Mouse (Mus musculus) urinary bladder, adult 18-20 months (tissue): Measurements from ENCODE around the gene Slc25a3.

Experiments used
- DNase-seq, 2 experiments: peaks; one replicate each; pipeline ENCODE4 v3.0.0; 2022; ENCODE audit warnings: low spot score in 2 of 2, mixed read lengths in 2 of 2

Gene Slc25a3

DNA sequence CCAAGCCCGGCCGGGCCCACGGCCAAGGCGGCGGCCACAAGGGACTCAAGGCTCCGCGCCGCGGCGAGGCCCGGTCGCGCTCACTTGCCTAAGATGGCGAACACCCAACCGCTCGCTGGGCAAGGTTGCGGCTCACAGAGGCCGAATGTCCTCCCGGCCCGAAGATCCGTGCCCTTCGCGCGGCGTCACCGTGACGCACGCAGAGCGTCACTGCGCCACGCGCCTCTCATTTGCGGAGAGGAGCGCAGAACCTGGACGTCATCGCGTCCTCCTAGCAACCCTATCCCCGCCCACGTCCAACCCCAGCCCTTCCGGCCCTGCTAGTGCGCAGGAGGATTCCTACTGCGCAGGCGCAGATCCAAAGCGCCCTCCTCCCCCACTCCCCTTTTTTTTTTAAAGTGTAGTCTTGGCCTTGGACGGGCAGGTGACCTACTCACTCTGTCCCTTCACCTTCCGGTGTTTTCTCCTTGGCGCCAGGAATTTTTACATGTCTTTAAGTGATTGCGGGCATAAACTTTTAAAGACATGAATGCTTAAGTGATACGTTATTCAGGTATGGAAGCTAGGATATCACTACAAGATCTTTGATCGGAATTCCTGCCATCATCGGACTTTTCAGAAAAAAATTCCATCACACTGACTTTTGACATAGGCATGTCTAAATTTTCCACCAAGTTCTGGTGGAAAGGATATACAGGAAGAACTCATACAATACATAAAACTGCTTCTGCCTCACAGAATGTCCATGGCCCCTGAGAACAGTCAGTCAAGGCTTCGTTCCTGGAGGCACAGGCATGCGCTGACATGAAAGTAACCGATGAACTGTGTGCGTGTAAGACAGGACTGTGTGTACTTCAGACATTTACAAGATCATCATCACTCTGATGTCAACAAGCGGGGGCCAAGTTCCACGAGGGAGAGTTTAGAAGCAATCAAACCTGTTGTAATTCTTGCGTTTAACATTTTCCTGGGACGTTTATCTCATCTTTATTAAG is at the start of gene Slc25a3:
Gene Slc25a3, minus strand, starts transcription at position 232 of the 995 bp plus-strand sequence.
- DNase-seq, result peak; percentile 90 to 98

DNA sequence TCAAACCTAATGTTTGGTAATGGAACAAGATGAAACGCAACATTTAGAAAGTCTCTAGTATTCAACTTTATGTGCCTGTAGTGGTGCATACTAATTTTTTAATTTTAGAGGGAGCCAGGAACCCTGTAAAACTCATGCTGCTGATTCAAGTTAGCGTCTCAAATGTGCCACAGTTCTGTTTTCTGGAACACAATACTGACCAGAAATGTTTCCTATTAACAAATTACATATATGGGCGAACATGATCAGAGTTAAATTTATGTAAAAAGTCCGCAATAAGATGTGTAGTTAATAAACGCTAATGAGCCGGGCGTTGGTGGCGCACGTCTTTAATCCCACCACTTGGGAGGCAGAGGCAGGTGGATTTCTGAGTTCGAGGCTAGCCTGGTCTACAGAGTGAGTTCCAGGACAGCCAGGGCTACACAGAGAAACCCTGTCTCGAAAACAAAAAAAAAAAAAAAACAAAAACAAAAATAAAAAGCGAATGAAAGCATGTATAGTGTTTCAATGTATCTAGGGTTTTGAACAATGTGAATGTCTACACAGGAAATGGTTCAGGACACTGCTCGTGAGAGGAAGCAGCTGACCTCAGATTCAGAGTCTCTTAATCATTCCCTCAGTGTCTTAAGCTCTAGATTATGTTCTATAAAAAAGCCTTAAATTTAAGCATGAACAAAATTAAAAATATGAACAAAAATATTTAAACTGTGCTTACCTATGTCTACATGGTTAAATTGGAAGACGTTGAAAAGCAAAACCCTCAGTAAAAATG is 48.7 kb upstream of the Slc25a3 start:
- no peak for DNase-seq

DNA sequence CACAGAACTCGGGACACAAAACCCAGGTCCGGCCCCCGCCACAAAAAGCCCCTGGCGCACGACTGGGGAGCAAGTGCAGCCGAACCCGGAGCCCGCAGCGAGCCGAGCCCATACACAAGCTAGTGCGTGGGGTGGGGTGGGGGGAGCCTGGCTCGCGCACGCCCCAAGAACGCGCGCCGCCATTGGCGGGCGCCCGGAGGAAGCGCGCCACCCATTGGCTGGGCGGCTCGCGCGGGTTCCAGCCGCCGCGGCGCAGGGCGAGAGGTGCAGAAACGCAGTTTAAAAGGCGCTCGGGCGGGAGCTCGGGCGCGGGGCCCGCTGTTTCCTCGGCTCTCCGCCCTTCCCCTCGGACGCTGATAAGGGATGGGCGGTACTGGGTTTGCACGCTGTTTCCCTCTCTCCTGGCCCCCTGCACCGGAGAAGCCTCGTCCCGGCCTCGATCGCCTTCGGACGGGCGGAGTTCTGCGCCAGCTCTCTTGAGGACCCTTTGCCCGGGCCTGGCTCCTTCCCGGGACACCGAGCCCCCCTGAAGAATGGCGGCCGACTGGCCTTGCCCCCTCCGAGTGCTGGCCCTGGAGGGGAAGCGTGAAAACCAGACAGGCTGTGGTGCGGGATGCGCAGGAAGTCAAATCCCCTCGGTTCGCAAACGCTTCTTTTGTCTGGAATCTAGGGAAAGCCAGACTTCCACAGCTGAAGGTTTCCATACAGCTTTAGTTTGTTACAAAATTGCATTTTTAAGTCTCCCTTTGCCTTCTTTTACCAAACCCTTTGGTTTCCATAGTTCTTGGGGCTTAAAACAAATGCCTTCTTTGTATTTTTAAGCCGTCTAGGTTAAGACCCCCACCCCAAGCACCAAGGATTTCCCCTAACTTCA is 47.8 kb upstream of the Slc25a3 start:
- DNase-seq, result peak; percentile 90 to 93

DNA sequence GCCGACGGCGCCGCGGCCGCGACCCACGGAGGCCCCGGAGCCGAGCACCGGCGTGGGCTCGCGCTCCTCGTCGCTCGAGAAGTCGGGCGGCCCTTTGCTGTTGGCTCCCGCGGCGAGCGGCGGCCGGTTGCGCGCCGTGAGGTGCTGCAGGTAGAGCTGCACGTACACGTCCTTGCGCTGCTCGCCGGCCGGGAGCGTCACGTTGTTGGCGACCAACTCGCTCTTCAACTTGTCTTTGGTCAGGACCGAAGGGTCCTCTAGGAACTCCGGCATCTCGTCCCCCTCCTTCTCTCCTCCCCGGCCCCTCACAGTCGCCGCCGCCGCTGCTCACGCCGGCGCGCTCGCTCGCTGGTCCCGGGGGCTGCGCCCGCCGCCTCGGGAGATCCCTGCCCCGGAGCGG is 47.2 kb upstream of the Slc25a3 start:
- DNase-seq, result no peak

DNA sequence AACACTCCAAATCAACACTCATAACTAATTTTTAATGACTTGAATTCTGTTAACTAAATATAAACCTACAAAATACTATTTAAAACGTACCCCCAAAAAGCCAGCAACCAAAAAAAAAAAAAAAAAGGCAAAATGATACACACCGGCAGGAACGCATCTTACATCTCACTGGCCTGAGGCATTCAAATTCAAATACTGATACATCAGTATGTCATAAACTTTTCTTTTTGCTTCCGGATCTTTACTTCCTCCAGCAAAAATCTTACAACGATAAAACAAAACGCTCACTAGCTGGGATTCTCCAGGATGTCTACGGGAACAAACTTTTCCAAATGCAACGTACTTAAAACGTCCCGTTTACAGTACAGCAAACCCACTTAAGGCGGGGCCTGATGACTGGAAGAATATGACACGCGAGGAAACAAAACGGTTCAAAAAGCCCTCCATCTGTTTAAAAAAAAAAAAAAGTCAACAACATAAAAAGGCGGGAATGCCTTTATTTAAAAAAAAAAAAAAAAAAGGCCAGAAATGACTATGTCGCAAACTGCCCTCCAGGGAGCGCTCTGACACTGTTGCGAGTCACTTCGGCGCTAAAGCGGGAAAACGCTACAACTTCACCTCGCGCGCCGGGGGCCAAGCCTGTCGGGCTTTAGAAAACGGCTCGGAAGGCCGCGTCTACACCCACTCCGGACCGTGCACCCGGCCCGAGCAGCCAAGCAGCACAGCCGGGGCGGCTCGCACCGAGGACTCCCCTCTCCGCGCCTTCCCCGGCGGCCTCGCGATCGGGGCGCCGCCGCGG is 46.5 kb upstream of the Slc25a3 start:
- peak; percentile 72 to 77 for DNase-seq

DNA sequence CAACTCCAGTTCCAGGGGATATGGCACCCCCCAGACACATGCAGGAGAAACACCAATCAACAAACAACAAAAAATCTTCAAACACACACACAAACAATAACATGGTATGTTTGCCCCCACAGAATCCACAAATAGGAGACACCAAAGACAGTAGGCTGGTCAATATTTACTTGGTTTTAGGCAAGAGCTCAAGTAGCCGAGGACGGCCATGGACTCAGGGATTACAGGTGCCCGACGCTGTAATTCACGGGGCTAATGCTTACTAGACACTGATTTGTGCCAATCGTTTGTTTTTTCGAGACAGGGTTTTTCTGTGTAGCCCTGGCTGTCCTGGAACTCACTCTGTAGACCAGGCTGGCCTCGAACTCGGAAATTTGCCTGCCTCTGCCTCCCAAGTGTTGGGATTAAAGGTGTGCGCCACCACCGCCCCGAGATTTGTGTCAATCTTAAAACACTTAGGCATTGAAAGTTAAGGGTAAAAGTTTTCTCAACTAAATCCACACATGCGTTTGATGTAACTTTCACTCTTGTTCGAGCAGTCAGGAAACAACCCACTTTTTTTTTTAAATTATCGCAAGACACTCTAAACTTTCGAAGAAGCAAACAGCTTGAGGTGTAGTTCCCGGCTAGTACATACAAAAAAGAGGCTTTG is 45.7 kb upstream of the Slc25a3 start:
- no peak for DNase-seq

DNA sequence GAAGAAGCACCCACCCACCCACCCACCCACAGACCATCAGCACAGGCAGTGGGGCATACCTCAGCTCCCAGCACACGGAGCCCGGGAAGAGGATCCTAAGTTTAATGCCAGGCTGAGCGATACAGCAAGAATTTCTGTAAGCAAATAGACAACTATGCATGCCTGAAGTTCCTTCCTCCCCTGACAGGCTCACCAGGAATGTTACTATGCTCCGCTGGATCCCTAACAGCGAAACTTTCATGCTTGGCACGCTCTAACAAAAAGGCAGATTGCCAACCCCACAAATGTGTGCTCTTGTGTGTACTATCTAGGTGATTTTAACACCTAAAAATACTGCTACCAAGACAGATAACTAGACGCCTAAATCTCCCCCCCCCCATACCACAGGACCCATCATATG is 43.5 kb upstream of the Slc25a3 start:
- no peak for DNase-seq

DNA sequence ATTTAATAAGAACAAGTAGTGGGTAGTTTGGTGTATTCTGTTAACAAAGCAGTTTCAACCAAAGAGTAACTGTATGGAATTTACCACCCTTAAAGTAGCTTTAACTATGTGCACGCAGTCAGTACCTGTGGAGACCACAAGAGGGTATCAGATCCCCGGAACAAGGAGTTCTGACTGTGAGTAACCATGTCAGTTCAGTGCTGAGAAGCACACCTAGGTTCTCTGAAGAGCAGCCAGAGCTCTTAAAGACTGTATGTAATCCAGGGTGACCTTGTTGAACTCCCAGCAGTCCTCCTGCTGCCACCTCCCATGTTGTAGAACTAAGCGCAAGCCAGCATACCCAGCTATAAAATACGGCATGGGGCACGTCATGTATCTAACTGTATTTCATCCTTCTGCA is 43.0 kb upstream of the Slc25a3 start:
- peak in 1 of 2 experiments; percentile 31 for DNase-seq

DNA sequence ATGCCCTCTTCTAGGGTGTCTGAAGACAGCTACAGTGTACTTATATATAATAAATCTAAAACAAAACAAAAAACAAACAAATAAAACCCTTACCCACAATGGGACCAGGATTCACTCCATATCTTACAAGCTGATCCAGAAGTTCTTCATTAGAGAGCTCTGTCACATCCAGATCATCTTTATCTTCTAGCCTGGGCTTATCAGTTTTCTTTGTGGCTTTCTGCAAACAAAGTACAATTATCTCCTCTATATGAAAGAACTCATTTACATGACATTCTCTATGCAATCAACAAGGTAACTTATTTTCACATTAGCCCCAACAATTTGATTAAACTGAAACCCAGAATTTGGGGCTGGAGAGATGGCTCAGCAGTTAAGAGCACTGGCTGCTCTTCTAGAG is 42.0 kb upstream of the Slc25a3 start:
- no peak for DNase-seq

DNA sequence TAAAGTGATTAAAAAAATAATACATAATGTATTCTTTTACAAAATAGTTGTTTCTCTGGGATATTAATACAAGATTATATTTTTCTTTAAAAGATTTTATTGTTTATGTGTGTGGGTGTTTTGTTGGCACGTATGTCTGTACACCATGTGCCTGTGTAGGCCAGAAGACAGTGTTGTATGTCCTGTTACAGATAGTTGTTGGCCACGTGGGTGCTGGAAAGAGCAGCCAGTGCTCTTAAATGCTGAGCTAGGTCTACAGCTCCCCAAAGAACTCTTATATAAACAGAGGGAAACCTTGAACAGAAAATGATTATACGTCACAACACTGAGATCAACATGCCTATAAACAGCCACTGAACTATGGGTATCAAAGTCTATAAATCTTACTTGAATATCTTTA is 40.6 kb upstream of the Slc25a3 start:
- DNase-seq, result no peak

DNA sequence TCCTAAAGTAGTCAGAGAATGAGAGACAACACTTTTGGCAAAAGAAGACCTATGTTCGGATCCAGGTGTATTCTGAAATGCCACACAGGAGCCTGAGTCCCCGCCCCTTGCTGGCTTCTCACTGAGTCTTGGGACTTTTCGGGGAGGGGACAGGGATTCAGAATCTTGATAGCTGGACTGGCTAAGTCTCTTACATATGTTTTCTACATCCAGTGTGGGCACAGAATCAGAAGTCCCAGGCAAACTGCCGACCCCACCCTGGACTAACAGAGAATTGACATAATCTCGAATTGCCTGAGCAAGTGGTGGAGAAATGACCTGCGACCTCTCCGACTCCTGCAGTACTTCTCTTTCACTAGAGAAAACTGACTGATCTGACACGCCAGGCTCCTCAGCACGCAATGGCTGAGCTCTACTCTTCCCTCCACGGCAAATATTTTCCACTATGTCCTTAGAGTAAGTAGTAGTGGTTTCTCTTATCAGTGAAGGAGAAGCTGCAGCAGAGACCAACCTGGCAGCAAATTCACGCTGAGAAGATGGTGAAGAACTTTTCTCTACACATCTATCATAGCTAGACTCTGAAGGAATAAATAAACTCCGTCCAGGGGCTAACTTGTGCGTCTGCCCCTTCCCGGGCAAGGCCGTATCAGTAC is 38.8 kb upstream of the Slc25a3 start:
- DNase-seq, result no peak

DNA sequence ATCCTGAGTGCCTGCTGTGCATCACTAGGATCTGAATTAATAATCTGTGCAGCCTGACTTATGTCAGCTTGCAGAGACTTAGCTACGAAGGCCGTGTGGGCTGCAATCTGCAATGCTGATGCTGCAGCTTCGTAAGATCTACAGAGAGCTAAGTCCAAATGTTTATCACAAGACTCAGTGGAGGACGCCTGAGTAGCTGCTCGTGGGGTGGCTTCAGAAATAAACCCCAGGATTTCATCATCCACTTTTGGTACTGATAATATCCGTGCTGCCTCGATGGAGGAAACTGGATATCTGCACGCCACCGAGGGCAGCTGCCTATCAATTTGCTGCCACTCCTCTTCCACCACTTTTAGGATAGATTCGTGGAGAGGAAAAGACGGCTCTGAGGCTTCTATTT is 38.2 kb upstream of the Slc25a3 start:
- no peak for DNase-seq

DNA sequence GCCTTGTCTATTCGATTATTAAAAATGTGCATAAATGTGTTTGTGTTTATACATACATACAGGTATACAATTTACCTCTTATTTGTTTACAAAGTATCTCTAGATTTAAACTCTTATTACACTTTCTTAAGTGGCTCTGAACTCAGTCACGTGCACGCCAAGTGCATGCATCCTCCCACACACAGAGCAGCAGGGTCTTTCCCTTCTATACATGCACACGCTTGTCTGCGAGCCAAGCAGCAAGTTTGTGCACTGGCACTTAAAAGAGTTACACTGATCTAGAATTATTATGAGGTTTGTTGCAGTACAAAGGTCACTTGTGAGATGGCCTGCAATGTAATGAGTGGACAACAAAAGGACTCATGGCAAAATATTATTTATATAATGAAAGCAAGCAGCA is 37.1 kb upstream of the Slc25a3 start:
- no peak for DNase-seq

DNA sequence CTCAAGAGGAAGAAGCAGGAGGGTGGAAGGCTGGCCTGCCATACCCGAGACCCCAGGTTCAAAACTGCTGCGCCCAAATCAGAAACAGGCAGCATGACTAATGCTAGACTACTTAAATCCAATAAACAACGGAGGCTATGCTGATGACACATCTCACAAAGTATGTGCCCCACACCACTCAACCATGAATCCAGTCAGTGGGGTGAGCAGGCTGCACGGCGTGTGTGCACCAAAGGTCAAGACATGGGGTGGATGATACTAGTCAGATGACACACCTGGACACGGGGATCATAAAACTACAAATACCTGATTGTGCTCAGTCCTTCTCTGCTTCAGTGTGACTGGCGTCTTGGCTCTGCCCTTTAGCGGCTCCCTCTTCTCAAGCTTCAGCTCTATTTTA is 34.6 kb upstream of the Slc25a3 start:
- DNase-seq, result peak in 1 of 2 experiments; percentile 29

DNA sequence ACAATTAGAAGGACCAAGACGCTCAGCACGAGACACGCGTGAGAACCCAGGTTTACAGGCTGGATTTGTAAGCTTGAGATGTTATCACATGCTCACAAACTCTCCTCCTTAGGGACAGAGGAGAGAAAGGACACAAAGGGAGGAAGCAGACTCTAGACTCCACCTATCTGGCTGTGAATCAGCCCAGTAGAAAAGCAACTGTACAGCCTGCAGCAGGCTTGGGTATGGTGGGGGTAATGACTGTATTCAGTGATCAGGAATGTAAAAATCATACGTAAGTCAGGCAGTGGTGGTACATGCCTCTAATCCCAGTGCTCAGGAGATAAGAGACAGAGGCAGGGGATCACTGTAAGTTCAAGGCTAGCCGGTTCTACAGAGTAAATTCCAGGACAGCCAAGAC is 32.5 kb upstream of the Slc25a3 start:
- no peak for DNase-seq

DNA sequence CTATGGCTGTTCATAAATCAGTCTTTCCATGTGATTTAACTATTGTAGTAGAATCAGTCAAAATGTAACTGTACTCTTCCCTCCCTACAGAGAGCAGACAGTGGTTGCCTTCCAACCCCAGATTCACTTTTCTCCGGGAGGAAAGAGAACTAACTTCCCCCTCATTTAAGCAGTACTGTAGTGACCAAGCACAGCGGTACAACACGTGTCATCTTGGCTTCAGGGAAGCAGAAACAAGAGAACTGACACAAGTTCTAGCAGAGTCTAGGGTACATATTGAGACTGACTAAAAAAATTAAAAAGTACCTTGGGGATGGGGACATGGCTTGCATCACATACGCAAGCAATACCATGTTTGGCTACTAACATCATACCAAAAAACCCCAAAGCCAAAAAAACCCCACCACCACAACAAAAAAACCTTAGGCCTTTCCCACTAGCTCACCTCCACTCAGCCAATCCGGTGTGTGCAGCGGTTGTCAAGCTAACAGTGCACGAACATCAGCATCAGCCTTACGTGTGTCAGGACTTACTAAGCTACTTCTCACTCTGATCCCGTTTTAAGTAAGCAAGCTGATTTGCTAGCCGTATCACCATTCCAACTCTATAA is 30.1 kb upstream of the Slc25a3 start:
- DNase-seq, result no peak

DNA sequence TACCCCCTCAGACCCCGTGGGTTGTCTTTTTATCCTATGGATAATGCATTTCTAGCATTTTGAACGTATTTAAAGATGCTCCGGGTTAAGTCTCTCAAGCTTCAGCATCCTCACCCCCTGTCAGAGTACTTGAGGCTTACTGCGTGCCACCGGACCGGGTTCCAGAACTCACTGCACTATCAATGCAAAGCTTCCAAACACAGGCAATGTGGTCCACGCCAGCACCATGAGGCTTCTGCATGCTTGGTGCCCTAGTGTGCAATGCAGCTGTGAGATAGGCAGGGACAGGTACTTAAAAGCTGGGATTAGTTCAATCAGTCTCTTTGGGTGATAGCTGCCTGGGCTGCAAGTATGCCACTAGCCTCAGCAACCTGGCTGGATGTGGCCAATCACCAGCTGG is 21.6 kb upstream of the Slc25a3 start:
- no peak for DNase-seq

DNA sequence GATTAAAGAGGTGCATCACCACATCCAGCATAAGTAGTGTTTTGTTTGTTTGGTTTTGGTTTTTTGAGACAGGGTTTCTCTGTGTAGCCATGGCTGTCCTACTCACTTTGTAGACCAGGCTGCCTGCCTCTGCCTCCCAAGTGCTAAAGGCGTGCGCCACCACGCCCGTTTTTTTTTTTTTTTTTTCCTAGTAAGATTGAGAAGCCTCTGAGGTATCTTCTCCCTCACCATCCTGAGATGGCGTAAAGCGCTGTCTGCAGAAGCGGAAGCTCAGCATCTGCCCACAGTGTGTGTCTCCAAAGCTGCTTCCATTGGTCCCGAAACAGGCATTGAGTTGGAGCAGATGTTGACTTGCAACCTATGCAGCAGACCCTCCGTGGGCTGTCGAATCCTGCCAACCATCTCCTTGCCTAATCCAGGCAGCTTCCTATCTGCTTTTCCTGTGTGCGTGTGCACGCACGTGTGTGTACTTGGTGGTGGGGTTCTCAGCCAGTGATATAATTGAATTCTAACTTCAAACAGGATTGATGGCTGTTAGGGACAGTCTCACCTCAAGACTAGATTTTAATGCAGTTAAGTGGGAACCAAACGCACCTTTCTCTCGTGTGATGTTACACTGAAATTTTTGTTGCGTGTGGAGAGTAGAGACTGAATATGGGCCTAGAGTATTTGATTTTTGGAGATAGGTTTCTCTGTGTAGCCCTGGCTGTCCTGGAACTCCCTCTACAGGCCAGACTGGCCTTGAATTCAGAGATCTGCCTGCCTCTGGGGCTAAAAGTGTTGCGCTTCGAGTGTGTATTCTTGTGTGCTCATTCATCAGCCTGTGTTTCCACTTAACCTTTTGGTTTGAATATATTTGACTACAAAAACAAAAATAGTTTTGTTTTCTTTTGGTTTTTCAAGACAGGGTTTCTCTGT is 19.7 kb upstream of the Slc25a3 start:
- DNase-seq, result no peak
